Mouse (Mus musculus) limb, embryonic 12.5 days (tissue): ENCODE data around the gene Gm14391. TPM values are rescaled to one million over a fixed set of nuclear protein-coding genes. Genes with fewer than 3 reads are reported as not detected.
"Not testable (repeated sequence)": the region's sequence is repeated elsewhere in the genome, so short reads cannot be mapped to it uniquely, and the experiment has no call there.

ENCODE experiments used
- ATAC-seq: fragments of 200-750 bp; cut with Nextera tagmentation; 2 replicates; pipeline ENCODE4 v1.8.0; 2017; ENCODE audit warnings: low read depth, moderate TSS enrichment; ENCODE audit not compliant: insufficient number of reproducible peaks, insufficient read depth, low FRiP score, low TSS enrichment
- H3K27ac ChIP-seq: fragments of 300-500 bp; sonication (generic); 2 replicates; pipeline ENCODE4 v1.5.1; 2016; ENCODE audit warnings: mild to moderate bottlenecking, moderate library complexity
- H3K27me3 ChIP-seq: fragments of 300-500 bp; sonication (generic); 2 replicates; pipeline ENCODE4 v1.6.1; 2016; ENCODE audit warnings: mild to moderate bottlenecking, moderate library complexity
- H3K36me3 ChIP-seq: fragments of 300-500 bp; sonication (generic); 2 replicates; pipeline ENCODE4 v1.6.1; 2016; ENCODE audit warnings: mild to moderate bottlenecking, moderate library complexity
- H3K4me1 ChIP-seq: fragments of 300-500 bp; sonication (generic); replicated peaks from 2 replicates; pipeline ENCODE4 v1.6.1; 2016
- H3K4me2 ChIP-seq: fragments of 300-500 bp; sonication (generic); 2 replicates; pipeline ENCODE4 v1.6.1; 2016; ENCODE audit warnings: mild to moderate bottlenecking, moderate library complexity
- H3K4me3 ChIP-seq: fragments of 300-500 bp; sonication (generic); replicated peaks from 2 replicates; pipeline ENCODE4 v1.5.1; 2016; ENCODE audit warnings: mild to moderate bottlenecking
- H3K9ac ChIP-seq: fragments of 300-500 bp; sonication (generic); replicated peaks from 2 replicates; pipeline ENCODE4 v1.6.1; 2016; ENCODE audit warnings: mild to moderate bottlenecking, moderate library complexity
- H3K9me3 ChIP-seq: fragments of 300-500 bp; sonication (generic); 2 replicates; pipeline ENCODE4 v1.6.1; 2016; ENCODE audit warnings: mild to moderate bottlenecking, moderate library complexity
- WGBS: fragments of 180-500 bp; shearing (Covaris S2); methylation state at CpG from one replicate; pipeline ENCODE4 v1.1.7; 2016; 5-methylcytosine and 5-hydroxymethylcytosine counted together
- polyA plus RNA-seq: library from polyadenylated mRNA; unstranded; fragments of >200 nt; fragmentation: Nextera tagmentation; extraction: Ambion mirVana; gene quantifications from 2 replicates; pipeline ENCODE4 v1.2.1, GENCODE M21; 2016

The Gm14391 gene
- 6.9 and 12.3 TPM in 2 replicates for polyA plus RNA-seq

GRCm38 (mm10) chr2:175206732-175207131 is at the start of gene Gm14391:
Gene Gm14391, minus strand, starts transcription at chr2:175206917.
- not testable (repeated sequence) for ATAC-seq, H3K4me2 ChIP-seq
- no CpG with 5 or more reads among the region's 7 CpGs for whole genome bisulfite sequencing

GRCm38 (mm10) chr2:175179008-175179407 is 27.7 kb downstream of the Gm14391 start:
- H3K9me3 ChIP-seq, H3K4me2 ChIP-seq, H3K27ac ChIP-seq, H3K36me3 ChIP-seq, H3K4me1 ChIP-seq, H3K9ac ChIP-seq, ATAC-seq, H3K4me3 ChIP-seq, H3K27me3 ChIP-seq: not testable (repeated sequence)
- WGBS, result 58% methylated on average over 1 of the region's 1 CpGs

More at GRCm38 (mm10) chr2:175206732-175207131, at the start of gene Gm14391:
- not testable (repeated sequence) for H3K9me3 ChIP-seq, H3K36me3 ChIP-seq, H3K4me1 ChIP-seq, H3K27me3 ChIP-seq, H3K9ac ChIP-seq, H3K4me3 ChIP-seq, H3K27ac ChIP-seq

DNA sequence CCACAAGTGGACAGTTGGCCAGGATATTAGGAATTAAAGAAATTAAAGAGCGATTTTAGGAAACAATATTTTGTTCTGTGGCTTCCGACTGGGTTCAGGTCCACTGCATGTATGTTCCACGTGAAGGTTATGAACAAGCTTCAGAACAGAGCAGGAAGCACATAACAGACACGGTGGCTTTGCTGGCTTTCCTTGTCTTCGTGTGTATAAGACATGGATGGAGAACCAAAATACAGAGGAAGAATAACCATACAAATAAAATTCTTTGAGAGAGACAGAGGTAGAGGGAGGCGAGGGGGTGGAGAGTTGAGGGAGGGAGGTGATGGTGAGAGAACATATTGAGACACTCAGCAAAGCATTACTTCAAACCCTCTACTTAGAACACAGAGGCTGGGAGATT is 30.4 kb downstream of the Gm14391 start:
- Histone ChIP-seq H3K36me3 (no peaks in the 10 kb centered on the region), H3K4me2 (no peak overlapping the region), H3K9ac (no peak overlapping the region), H3K9me3 (no peaks in the 10 kb centered on the region), H3K27me3 (no peaks in the 10 kb centered on the region), H3K4me1 (no peaks in the 10 kb centered on the region), H3K4me3 (no peak overlapping the region), H3K27ac (no peak overlapping the region)
- ATAC-seq, result no peak
- 85% methylated on average over 6 of the region's 6 CpGs for WGBS

DNA sequence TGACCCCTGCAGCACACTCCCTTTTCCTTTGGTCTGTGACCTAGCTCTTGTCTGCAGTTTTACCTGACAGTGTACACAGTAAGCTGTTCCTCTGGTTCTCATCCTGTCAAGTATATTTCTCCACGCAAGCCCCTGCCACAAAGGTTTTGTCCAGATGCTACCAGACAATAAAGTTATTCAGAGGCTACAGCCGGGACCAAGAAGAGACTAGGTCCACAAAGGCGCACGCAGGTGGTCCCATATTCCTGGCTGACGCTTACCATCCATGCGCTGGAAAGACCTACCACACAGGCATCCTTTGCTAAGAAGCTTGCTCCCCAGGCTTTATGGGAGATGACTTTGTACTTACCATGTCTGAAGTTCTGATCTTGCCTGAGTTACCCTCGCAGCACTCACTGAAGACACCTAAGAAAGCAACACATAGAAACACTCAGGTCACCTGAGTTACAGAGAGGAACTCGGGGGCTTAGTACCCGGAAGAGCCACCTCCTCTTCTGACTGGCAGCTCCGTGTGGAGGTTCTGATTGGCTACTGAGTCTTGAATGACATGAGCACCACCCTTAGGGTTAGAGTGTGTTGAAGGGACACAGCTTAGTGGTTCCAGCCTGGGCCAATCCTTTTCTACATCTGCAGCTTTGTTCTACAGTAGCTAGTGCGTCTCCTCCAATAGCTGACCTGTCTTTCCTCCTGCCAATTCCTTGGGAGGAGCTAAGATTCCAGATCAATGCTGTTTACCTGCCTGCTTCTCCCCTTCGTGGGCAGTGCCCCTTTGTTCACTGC is 31.1 kb downstream of the Gm14391 start, which contains the start of gene Gm14443:
Gm14443 (minus strand) TSS at position 471 of the 780 bp plus-strand sequence.
- not testable (repeated sequence) for ATAC-seq, H3K36me3 ChIP-seq

GRCm38 (mm10) chr2:175174058-175174457 is 32.7 kb downstream of the Gm14391 start:
- not testable (repeated sequence) for H3K9me3 ChIP-seq, H3K4me2 ChIP-seq, H3K9ac ChIP-seq, H3K36me3 ChIP-seq, ATAC-seq, H3K27ac ChIP-seq, H3K27me3 ChIP-seq, H3K4me3 ChIP-seq, H3K4me1 ChIP-seq
- WGBS, result 91% methylated on average over 2 of the region's 2 CpGs

More for the DNA sequence above, 31.1 kb downstream of the Gm14391 start, which contains the start of gene Gm14443:
- not testable (repeated sequence) for H3K4me2 ChIP-seq, H3K9me3 ChIP-seq, H3K27ac ChIP-seq, H3K4me1 ChIP-seq, H3K4me3 ChIP-seq, H3K27me3 ChIP-seq, H3K9ac ChIP-seq
- 74% methylated on average over 12 of the region's 12 CpGs for WGBS

GRCm38 (mm10) chr2:175172906-175173595 is 33.7 kb downstream of the Gm14391 start:
- H3K27ac ChIP-seq, H3K4me3 ChIP-seq, H3K36me3 ChIP-seq, H3K4me1 ChIP-seq, H3K27me3 ChIP-seq, ATAC-seq, H3K9me3 ChIP-seq, H3K4me2 ChIP-seq, H3K9ac ChIP-seq: not testable (repeated sequence)
- 90% methylated on average over 3 of the region's 3 CpGs for WGBS

- Histone ChIP-seq H3K27me3 (no peaks in the 10 kb centered on the region), H3K9ac (no peak overlapping the region), H3K4me2 (no peak overlapping the region), H3K4me1 (no peaks in the 10 kb centered on the region), H3K36me3 (no peaks in the 10 kb centered on the region), H3K27ac (no peak overlapping the region), H3K9me3 (no peaks in the 10 kb centered on the region), H3K4me3 (no peak overlapping the region)
- 87% methylated on average over 3 of the region's 3 CpGs for WGBS
- ATAC-seq, result no peak
Observed at GRCm38 (mm10) chr2:175172123-175172522, 34.6 kb downstream of the Gm14391 start.

DNA sequence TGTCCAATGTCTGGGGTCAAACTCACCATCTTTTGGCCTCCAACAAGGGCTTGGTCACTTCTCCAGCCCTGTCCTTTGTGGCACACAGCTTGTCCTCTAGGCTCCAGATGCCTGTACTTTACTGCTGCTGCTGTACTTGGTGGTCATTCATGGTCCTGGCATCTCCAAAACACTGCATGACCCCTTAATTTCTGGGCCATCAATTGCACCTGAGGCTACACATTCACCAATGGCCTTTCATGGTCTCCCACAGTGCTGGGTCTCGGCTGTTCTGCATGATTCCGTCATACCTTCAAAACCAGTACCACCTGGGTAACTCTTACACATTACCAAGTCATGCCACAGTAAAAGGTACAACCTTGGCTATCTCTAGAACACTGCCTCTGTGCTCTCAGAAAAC is 39.8 kb downstream of the Gm14391 start:
- not testable (repeated sequence) for H3K4me3 ChIP-seq, H3K27ac ChIP-seq, H3K4me2 ChIP-seq, H3K36me3 ChIP-seq, H3K9me3 ChIP-seq, H3K4me1 ChIP-seq, H3K9ac ChIP-seq, H3K27me3 ChIP-seq, ATAC-seq
- 90% methylated on average over 2 of the region's 2 CpGs for WGBS

- H3K9ac ChIP-seq, H3K27ac ChIP-seq, H3K4me1 ChIP-seq, H3K4me2 ChIP-seq, H3K4me3 ChIP-seq, H3K9me3 ChIP-seq, H3K27me3 ChIP-seq, ATAC-seq, H3K36me3 ChIP-seq: not testable (repeated sequence)
- 92% methylated on average over 12 of the region's 12 CpGs for WGBS
Observed at GRCm38 (mm10) chr2:175165110-175165509, 41.6 kb downstream of the Gm14391 start.

GRCm38 (mm10) chr2:175161438-175161837 is 45.3 kb downstream of the Gm14391 start:
- not testable (repeated sequence) for H3K9ac ChIP-seq, H3K4me1 ChIP-seq, H3K4me3 ChIP-seq, H3K4me2 ChIP-seq, ATAC-seq, H3K27ac ChIP-seq, H3K27me3 ChIP-seq, H3K36me3 ChIP-seq
- WGBS, result 87% methylated on average over 4 of the region's 4 CpGs
- H3K9me3 ChIP-seq, result peaks cover 12% of the 10 kb centered on the region

DNA sequence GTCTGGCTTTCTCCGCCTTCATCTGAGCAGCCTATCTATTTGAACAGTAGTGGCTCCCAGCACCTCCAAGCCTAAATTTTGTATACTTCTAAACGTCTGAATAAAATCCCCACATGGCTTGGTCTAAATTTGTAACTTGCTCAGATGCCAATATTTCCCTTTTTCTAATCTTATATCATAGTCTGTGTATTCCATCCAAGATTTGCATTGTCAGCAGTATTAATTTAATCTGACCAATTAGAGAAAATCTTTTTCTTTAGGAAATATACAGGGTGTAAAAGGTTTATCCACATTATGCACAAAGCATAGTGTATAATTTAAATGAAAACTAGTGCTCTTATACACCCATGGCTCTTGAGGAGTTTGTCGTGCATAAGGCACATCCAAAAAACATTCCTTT is 48.1 kb downstream of the Gm14391 start:
- no peak overlapping the region for H3K4me2 ChIP-seq
- H3K4me1 ChIP-seq, result no peaks in the 10 kb centered on the region
- H3K36me3 ChIP-seq, result no peaks in the 10 kb centered on the region
- no peak overlapping the region for H3K9ac ChIP-seq
- ATAC-seq, result no peak
- 85% methylated on average over 3 of the region's 3 CpGs for WGBS
- H3K27me3 ChIP-seq, result no peaks in the 10 kb centered on the region
- H3K9me3 ChIP-seq, result peaks cover 23% of the 10 kb centered on the region
- H3K4me3 ChIP-seq, result no peak overlapping the region
- no peak overlapping the region for H3K27ac ChIP-seq
